Mouse (Mus musculus): ENCODE results near the gene Dtd1. TPM values are rescaled to one million over a fixed set of nuclear protein-coding genes. Genes with fewer than 3 reads are reported as not detected.

Dtd1 gene
- total RNA-seq, 2 experiments from 2014 or later = 11.9 to 12.9 TPM

GRCm38 (mm10) chr2:144709285-144709684, 109.6 kb downstream of the Dtd1 start:
- no peak for DNase-seq (ENCODE audit: low spot score in 2 of 2)

- DNase-seq (ENCODE audit: low spot score in 2 of 2) = no peak
Observed at GRCm38 (mm10) chr2:144709704-144710103, 110.0 kb downstream of the Dtd1 start.

GRCm38 (mm10) chr2:144714596-144714995, 114.9 kb downstream of the Dtd1 start:
- DNase-seq (ENCODE audit: low spot score in 2 of 2) = no peak

GRCm38 (mm10) chr2:144715211-144715768, 115.6 kb downstream of the Dtd1 start:
- DNase-seq (ENCODE audit: low spot score in 2 of 2) = no peak

GRCm38 (mm10) chr2:144716248-144716647, 116.6 kb downstream of the Dtd1 start:
- DNase-seq (ENCODE audit: low spot score in 2 of 2) = no peak

- no peak for DNase-seq (ENCODE audit: low spot score in 2 of 2)
Observed at GRCm38 (mm10) chr2:144718273-144718672, 118.6 kb downstream of the Dtd1 start.

- no peak for DNase-seq (ENCODE audit: low spot score in 2 of 2)
Observed at GRCm38 (mm10) chr2:144719294-144719693, 119.6 kb downstream of the Dtd1 start.

GRCm38 (mm10) chr2:144719718-144720117, 120.0 kb downstream of the Dtd1 start:
- DNase-seq (ENCODE audit: low spot score in 2 of 2) = no peak

GRCm38 (mm10) chr2:144720407-144720959, 120.8 kb downstream of the Dtd1 start:
- no peak for DNase-seq (ENCODE audit: low spot score in 2 of 2)

- no peak for DNase-seq (ENCODE audit: low spot score in 2 of 2)
Observed at GRCm38 (mm10) chr2:144724679-144725078, 125.0 kb downstream of the Dtd1 start.

GRCm38 (mm10) chr2:144727136-144727535, 127.4 kb downstream of the Dtd1 start:
- no peak for DNase-seq (ENCODE audit: low spot score in 2 of 2)

GRCm38 (mm10) chr2:144729776-144730175, 130.1 kb downstream of the Dtd1 start:
- DNase-seq (ENCODE audit: low spot score in 2 of 2) = no peak

- DNase-seq (ENCODE audit: low spot score in 2 of 2) = no peak
Observed at GRCm38 (mm10) chr2:144738161-144738560, 138.5 kb downstream of the Dtd1 start.

GRCm38 (mm10) chr2:144738576-144738975, 138.9 kb downstream of the Dtd1 start:
- peak in 1 of 2 experiments; percentile 25 for DNase-seq (ENCODE audit: low spot score in 2 of 2)

- no peak for DNase-seq (ENCODE audit: low spot score in 2 of 2)
Observed at GRCm38 (mm10) chr2:144740577-144740997, 140.9 kb downstream of the Dtd1 start.

- no peak for DNase-seq (ENCODE audit: low spot score in 2 of 2)
Observed at GRCm38 (mm10) chr2:144741973-144742372, 142.3 kb downstream of the Dtd1 start.

- no peak for DNase-seq (ENCODE audit: low spot score in 2 of 2)
Observed at GRCm38 (mm10) chr2:144743316-144743715, 143.6 kb downstream of the Dtd1 start.

GRCm38 (mm10) chr2:144745266-144745665, 145.6 kb downstream of the Dtd1 start:
- DNase-seq (ENCODE audit: low spot score in 2 of 2) = no peak

- no peak for DNase-seq (ENCODE audit: low spot score in 2 of 2)
Observed at GRCm38 (mm10) chr2:144746046-144746783, 146.5 kb downstream of the Dtd1 start.

GRCm38 (mm10) chr2:144753604-144754003, 153.9 kb downstream of the Dtd1 start:
- DNase-seq (ENCODE audit: low spot score in 2 of 2) = no peak

- no peak for DNase-seq (ENCODE audit: low spot score in 2 of 2)
Observed at GRCm38 (mm10) chr2:144755016-144755415, 155.3 kb downstream of the Dtd1 start.

GRCm38 (mm10) chr2:144760666-144761065, 161.0 kb downstream of the Dtd1 start:
- no peak for DNase-seq (ENCODE audit: low spot score in 2 of 2)

GRCm38 (mm10) chr2:144763706-144764105, 164.0 kb downstream of the Dtd1 start:
- DNase-seq (ENCODE audit: low spot score in 2 of 2) = no peak

All from gastrocnemius, postnatal 4 days (tissue).